Mouse (Mus musculus): Measurements from ENCODE around the gene Sp3. TPM values are rescaled to one million over a fixed set of nuclear protein-coding genes. Genes with fewer than 3 reads are reported as not detected.
"Not testable (repeated sequence)": the region's sequence is repeated elsewhere in the genome, so short reads cannot be mapped to it uniquely, and the experiment has no call there.

Gene Sp3
- total RNA-seq, 2 experiments from 2014 or later = 39.7 to 52.4 TPM

- no peak for DNase-seq
Observed at GRCm38 (mm10) chr2:72916170-72916569, 64.1 kb downstream of the Sp3 start.

- no peak for DNase-seq
Observed at GRCm38 (mm10) chr2:72915245-72915930, 64.9 kb downstream of the Sp3 start.

GRCm38 (mm10) chr2:72913458-72913760, 66.8 kb downstream of the Sp3 start:
- DNase-seq = no peak

GRCm38 (mm10) chr2:72912708-72913457, 67.4 kb downstream of the Sp3 start:
- DNase-seq = no peak

GRCm38 (mm10) chr2:72911527-72911926, 68.7 kb downstream of the Sp3 start:
- no peak for DNase-seq

GRCm38 (mm10) chr2:72909046-72909445, 71.2 kb downstream of the Sp3 start:
- DNase-seq = no peak

- DNase-seq = no peak
Observed at GRCm38 (mm10) chr2:72908191-72908910, 71.9 kb downstream of the Sp3 start.

- no peak for DNase-seq
Observed at GRCm38 (mm10) chr2:72906745-72907144, 73.5 kb downstream of the Sp3 start.

GRCm38 (mm10) chr2:72902816-72903680, 77.2 kb downstream of the Sp3 start:
- not testable (repeated sequence) for DNase-seq

- no peak for DNase-seq
Observed at GRCm38 (mm10) chr2:72898782-72899305, 81.4 kb downstream of the Sp3 start.

GRCm38 (mm10) chr2:72898094-72898781, 82.0 kb downstream of the Sp3 start:
- DNase-seq = no peak

GRCm38 (mm10) chr2:72889806-72890205, 90.4 kb downstream of the Sp3 start:
- DNase-seq = no peak

Small RNA genes within 50 kb of the gene (microRNA-seq; reads per million reads assigned to microRNA genes)
- gene Gm25960 = 0 reads per million in 2 experiments

Other genes starting within 250 kb of the Sp3 start
- not detected for gene Gm11084, start 6.3 kb upstream of the Sp3 start, total RNA-seq (2021)
- 100 to 1,000 TPM; 101 to 120 TPM for gene Ola1, start 238.5 kb upstream of the Sp3 start, total RNA-seq (2021)